In genomic region chr7:123363971-123364370, GRCm38 (mm10) we compare ENCODE assay signal across 21 mouse cellular contexts. TPM values are rescaled to one million over a fixed set of nuclear protein-coding genes. Genes with fewer than 3 reads are reported as not detected.
DNase-seq lines count a peak whose midpoint lies in the region.
"Had no signal": no experiment of that assay in that cellular context is flagged by ENCODE, and none has a peak within 500 bp of the region (broad histone marks: within the 10 kb centered on the region; RNA-seq: fewer than 3 reads in every experiment).

No protein-coding gene starts in this region.

- intact Hi-C loops in left cerebral cortex, postnatal 4 days (cut with DNase I), result no loop called here
- intact Hi-C loops in left cerebral cortex, postnatal 25 days (cut with DNase I), result loop anchor here (5.0 kb wide), 1 partner anchor 237 kb away; no protein-coding TSS in a partner anchor

- peak; percentile 69 to 76 for DNase-seq in frontal cortex, adult 2 months (ENCODE audit: extremely low spot score in 1 of 2, low spot score in 1 of 2)
- DNase-seq in frontal cortex, postnatal 10 days (ENCODE audit: low spot score in 2 of 2), result no peak
- peak; percentile 23 to 24 for DNase-seq in left cerebral cortex, adult 18-20 months (ENCODE audit: low spot score in 2 of 2)
- no peak for DNase-seq in left cerebral cortex, postnatal 4 days
- peak; percentile 84 for DNase-seq in brain, adult 2 months (ENCODE audit: low read depth, low spot score)
- peak; percentile 38 to 89 for DNase-seq in left cerebral cortex, postnatal 25 days (ENCODE audit: low spot score in 2 of 2)
- DNase-seq in gastrocnemius, adult 18-20 months (ENCODE audit: low spot score), result no peak
- DNase-seq: adrenal gland, postnatal 10 days; cerebellum, adult 11-12 months; cerebellum, adult 9-11 months; embryo, embryonic 11 days; gastrocnemius, adult 2 months; gastrocnemius, postnatal 36 days; heart, adult 2 months; heart, postnatal 10 days; kidney, postnatal 14 days; layer of hippocampus, postnatal 36 days; lung, adult 2 months; lung, postnatal 10 days; right cerebral cortex, postnatal 4 days; thymus, adult 2 months had no signal

RNA-seq across cellular contexts. Expression of gene Lcmt1, which starts 5.6 kb away (rescaled TPM):
- 87.9 and 89.4 TPM in 2 replicates for polyA plus RNA-seq in frontal cortex, adult 2 months (2012; rRNA removed)
- total RNA-seq in left cerebral cortex, adult 18-20 months (2021), result 10 to 100 TPM; 86.8 to 87.7 TPM
- 10 to 100 TPM; 87.9 to 93.3 TPM for total RNA-seq in left cerebral cortex, postnatal 4 days (2021)
- total RNA-seq in left cerebral cortex, postnatal 25 days (2021), result 10 to 100 TPM; 85.3 to 87.8 TPM
- total RNA-seq in gastrocnemius, adult 18-20 months (2021), result 10 to 100 TPM; 26.2 to 29.5 TPM

RNA-seq across cellular contexts. Expression of gene Arhgap17, which starts 5.7 kb away (rescaled TPM):
- polyA plus RNA-seq in frontal cortex, adult 2 months (2012; rRNA removed), result 16.4 and 20.4 TPM in 2 replicates
- total RNA-seq in left cerebral cortex, adult 18-20 months (2021), result 10 to 100 TPM; 18.9 to 20.5 TPM
- total RNA-seq in left cerebral cortex, postnatal 4 days (2021), result 10 to 100 TPM; 13.1 to 17.0 TPM
- total RNA-seq in left cerebral cortex, postnatal 25 days (2021), result 10 to 100 TPM; 13.6 to 16.8 TPM
- 10 to 100 TPM; 15.1 to 15.3 TPM for total RNA-seq in gastrocnemius, adult 18-20 months (2021)

Comparison
In these comparisons a context has a peak if more than half of its experiments do, and no peak if none do; other contexts are left out.
1. DNase-seq: peak in frontal cortex, adult 2 months (2 of 2), left cerebral cortex, adult 18-20 months (2 of 2), brain, adult 2 months (single experiment) and left cerebral cortex, postnatal 25 days (2 of 2); none in frontal cortex, postnatal 10 days (0 of 2), left cerebral cortex, postnatal 4 days (single experiment) and gastrocnemius, adult 18-20 months (single experiment).